Mouse (Mus musculus): Measurements from ENCODE around the gene Zbtb40.

The Zbtb40 gene

GRCm38 (mm10) chr4:136977244-136977643 lies 71.4 kb downstream of the Zbtb40 start:
- CTCF ChIA-PET = no interaction called here

- CTCF ChIA-PET = no interaction called here
These were observed 77.7 kb downstream of the Zbtb40 start for GRCm38 (mm10) chr4:136970939-136971338.

DNA sequence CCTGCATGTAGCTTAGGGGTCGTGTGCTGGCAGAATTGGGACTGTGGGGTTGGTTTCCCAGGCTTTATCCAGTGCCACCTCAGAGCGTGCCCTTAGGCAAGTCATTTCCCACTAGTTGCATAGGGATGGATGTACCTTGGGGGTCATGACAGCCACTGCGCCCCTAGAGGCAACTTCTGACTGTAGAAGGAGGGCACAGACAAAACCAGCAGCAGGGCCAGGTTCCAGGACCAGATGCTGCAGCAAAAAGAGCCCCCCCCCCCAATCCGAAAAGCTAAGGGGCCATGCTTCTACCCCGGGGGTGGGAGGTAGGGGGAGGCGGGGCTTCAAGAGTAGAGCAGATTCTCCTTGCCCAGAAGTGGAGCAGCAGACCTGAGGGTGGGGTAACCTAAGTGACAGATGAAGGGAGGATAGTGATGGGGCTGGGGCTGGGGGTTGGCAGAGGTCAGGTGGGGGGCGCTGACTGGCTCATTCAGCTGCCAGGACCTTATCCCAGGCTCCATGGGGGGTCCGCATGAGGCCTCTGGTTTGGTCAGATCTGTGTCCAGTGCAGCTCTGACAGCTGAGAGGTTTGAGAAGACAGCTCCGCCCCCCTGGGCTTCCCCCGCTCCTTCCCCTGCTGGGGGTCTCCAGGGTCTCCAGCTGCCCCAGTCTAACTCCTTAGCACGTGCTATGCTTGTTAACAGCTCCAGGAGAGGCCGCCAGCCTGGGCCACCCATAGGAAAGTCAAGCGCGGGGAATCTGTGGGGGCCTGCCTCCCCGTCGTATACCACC lies 78.9 kb downstream of the Zbtb40 start:
- CTCF ChIA-PET = interaction anchor here (0.7 kb wide), 1 partner anchor 626 kb away, joined by 5 read pairs; no protein-coding TSS in a partner anchor

DNA sequence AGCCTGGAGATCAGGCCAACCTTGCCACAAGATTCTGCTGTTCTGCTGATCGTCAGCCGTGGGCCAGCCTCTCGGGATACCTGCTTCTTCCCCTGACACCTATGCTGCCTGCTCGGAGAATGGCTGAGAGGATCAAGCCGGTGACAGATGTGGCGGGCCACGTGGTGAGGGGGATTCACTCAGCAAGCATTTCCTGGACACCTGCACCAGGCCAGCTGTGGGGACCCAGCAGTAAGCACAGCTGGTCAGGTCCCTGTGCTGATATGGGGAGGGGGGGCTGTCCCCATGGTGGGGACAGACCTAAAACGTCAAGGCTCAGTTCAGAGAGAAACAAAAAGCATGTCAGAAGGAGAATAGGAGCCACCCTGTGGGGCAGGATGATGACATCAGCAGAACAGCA lies 79.5 kb downstream of the Zbtb40 start:
- CTCF ChIA-PET = interaction anchor here (0.7 kb wide), 1 partner anchor 626 kb away, joined by 5 read pairs; no protein-coding TSS in a partner anchor

DNA sequence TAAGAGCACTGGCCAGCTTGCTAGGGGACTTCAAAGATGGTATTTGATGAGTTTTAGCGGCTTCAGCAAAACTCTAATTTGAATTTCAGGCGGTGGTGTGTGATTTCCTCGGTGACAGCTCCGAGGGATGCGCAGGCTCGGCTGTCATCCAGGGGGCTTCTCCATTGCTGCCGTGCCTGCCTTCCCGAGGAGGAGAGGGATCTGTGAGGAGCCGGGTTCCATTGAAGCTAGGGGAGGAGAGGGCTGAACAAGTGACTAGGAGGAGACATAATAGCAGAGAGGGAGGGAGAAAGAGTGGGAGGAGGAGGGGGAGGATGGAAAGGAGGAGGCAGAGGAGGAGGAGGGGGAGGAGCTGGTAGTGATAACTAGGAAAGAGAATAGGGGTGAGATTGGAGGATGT lies 81.1 kb downstream of the Zbtb40 start:
- CTCF ChIA-PET = interaction anchor here (0.5 kb wide), 1 partner anchor 78 kb away, joined by 4 read pairs; no protein-coding TSS in a partner anchor

- CTCF ChIA-PET = no interaction called here
These were observed 81.9 kb downstream of the Zbtb40 start for GRCm38 (mm10) chr4:136966493-136967390.

GRCm38 (mm10) chr4:136964990-136965421 lies 83.6 kb downstream of the Zbtb40 start:
- CTCF ChIA-PET = no interaction called here

DNA sequence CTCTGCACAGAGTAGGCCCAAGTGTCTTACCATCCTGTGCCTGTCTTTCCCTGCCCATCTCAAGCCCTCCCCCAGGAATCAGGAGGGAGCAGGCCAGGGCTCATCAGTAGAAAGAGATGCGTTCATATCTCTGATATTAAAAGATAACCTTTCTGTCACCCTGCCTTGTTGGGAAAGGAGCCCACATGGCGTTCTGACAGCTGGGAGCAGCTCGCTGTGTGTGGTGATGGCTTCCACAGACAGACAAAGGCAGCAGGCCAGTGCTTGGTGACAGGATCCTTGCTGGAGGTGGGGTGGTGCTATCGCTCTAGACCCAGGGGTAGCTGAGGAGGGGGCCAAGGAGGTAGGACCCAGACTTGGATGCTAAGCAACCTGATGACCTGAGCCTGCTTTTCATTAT lies 86.2 kb downstream of the Zbtb40 start:
- CTCF ChIA-PET = interaction anchor here (0.6 kb wide), 1 partner anchor 1122 kb away, joined by 7 read pairs; no protein-coding TSS in a partner anchor

DNA sequence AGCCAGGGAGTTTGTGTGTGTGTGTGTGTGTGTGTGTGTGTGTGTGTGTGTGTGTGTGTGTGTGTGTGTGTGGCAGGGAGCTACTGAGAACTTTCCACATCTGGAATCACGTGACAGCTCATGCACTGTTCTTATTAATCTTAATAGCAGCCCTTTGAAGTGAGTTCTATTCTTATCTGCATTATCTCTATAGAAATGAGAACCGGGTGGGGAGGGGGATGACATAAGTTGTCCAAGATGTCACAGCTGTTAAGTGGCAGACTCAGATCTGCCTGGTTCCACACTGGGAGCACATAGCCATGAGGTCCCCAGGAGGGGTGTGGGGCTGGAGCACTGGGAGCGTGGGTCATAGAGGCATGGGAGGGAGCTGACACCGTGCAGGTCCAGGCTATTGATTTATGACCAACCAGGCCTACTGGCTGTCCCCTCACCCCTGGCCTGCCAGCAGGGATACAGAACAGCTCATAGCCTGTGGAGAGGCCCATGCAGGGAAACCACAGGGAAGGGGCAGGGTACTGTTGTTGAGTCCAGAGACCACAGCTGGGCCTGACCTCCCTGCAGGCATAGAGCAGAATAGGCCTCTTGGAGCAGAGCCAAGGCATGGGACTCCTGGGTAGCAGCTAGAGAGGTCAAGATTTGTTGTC lies 86.8 kb downstream of the Zbtb40 start:
- CTCF ChIA-PET = no interaction called here

DNA sequence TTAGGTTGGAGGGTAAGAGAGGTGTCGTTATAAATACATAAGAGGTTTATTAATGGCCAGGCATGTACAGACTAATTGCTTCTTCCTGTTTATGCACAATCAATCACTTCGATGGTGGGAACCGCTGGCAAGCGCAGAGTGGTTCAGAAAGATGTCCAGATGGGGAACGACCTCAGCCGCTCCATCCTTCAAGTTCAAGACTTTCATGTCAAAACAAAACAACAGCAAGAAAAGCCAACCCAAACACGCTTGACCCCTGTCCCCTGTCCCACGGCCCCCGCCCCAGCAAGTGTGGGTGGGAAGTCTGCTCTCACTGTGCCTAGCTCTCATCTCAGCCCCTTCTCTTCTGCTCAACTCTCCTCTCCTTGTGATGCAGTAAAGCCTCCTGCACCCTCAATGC lies 88.0 kb downstream of the Zbtb40 start:
- CTCF ChIA-PET = no interaction called here

DNA sequence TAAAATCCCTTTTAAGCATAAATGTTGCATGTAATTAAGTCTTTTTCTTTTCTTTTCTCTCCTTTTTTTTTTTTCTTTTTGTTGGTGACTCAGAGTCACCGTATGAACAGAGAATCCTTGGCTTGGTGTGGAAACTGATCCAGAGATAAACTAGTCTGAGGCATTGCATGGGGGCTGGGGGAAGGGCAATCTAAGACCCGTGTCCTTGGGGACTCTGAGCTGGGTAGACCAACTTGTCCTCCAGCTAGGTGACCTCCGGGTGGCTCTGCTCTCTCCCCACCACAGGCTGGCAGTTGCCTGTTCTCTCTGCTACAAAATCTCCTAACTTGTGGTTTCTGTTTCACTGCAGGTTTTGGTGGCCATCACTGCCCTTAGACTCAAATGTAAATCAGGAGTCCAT lies 88.5 kb downstream of the Zbtb40 start:
- CTCF ChIA-PET = no interaction called here

- CTCF ChIA-PET = no interaction called here
These were observed 91.7 kb downstream of the Zbtb40 start, which contains the start of gene Epha8 for GRCm38 (mm10) chr4:136956751-136957446. Gene Epha8, minus strand, starts transcription at chr4:136956816.

DNA sequence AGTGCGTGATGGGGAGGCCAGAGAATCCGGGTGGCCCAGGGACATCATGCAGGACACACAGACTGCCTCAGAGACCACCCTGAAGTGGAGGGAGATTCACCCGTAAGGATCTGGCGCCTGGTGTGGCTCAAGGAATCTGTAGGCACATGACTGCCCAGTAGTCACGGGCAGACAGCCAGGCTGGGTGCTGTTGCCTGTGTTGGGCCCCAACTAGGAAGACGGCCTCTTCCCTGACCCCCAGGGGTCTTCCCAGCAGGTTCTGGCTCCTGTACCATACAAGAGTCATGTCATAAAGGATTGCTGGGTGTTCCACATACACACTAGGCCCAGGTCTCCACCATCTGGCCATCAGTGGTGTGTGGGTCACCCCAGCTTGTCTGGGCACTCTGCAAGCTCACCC lies 94.0 kb downstream of the Zbtb40 start:
- CTCF ChIA-PET = no interaction called here

DNA sequence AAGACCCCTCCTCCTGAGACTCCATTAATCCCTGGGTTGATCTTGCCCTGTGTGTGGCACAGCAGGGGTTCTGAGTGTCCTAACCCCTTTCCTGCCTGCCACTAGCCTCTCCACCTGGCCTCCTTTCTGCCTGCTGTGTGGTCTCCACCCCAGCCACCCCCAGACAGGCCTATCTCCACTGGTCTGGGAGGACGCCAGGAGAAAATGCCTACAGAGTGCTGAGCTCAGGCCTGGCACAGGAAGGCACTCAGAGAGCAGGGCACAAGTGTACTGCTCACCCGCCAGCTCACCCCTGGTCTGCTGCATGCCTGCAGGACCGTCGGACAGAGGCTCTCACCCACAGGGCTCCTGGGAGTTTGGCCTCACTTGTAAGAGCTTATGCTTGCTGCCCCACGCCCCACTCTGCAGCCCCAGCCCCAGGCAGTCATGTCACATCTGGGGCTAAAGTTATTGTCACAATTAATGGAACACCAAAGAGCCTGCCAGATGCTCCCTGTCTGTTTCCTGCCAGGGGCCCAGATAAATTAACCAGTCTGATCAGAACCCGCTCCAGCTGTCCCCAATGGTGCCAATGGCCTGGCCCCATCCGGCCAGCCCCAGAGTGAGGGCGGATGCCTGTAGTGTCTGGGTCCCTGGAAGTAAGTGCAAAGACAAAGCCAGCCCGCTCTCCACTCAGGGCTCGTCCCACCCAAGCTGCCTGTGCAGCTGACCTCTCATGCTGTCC lies 99.2 kb downstream of the Zbtb40 start:
- CTCF ChIA-PET = no interaction called here

DNA sequence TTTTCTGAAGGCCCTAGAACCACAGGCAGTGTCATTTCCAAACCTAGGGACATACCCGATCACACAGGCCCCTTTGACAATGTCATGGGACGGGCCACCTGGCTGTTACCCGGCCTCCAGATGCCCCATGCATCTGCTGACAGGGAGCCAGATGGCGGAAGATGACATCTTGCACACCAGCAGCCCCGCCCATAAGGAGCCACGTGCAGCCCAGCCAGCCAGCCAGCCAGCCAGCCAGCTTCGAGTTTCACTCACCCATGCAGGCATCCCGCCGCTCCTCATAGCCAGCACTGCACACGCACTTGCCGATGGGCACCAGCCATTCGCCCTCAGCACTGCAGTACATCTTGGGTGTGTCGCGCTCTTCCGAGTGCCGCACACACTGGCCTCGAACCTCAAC lies 103.2 kb downstream of the Zbtb40 start:
- CTCF ChIA-PET = no interaction called here

DNA sequence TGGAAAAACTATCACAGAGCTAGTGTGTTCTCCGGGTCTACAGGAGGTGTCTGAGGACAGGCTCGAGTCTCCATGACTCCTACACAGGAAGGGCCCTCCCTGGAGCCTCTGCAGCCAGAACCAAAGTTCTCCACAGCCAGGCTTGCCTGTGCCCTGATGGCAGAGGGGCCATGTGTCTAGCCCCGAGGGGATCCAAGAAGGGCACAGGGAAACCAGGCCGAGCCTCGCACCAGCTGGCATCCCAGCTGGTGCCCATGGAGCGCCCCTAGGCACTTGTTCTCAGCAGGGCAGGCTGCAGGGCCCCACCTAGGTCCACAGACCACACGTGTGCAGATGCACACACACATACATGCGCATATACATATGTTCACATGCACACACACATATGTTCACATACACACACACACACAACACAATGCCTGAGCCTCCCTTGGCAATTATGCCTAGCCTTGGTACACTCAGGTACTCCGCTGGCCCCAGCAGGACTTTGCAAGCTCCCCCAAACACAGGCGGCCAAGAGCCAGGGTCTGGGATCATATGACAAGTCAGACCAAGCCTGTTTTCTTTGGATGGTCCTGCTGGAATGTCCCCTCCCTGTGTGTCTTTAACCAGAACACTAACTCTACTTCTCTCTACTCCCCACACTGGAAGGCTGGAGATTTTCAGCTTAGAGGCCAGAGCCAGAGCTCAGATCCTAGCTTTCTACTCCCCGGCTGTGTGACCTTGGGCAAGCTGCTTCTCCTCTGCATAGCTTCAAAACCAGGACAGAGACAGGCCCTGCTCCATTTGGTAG lies 103.8 kb downstream of the Zbtb40 start:
- CTCF ChIA-PET = no interaction called here

- CTCF ChIA-PET = no interaction called here
These were observed 105.4 kb downstream of the Zbtb40 start for GRCm38 (mm10) chr4:136943175-136943574.

DNA sequence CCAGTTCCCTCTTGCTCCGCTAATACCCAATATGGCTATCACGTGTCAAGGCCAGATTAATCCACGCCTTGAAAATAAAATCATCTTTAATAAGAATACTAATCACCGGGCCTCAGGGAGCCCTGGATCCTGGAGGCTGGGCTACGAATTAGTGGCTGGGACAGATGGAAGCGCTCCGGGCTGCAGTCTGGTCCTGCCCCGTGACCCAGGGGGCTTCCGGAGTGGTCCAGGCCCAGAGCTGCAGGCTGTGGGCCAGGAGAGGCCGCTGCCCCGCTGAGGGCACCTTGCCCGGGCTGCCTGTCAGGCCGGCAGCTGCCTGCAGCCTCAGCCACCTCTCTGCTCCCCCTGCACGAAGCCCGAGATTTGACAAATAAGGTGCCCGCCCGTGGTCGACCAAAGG lies 105.8 kb downstream of the Zbtb40 start:
- CTCF ChIA-PET = no interaction called here

- CTCF ChIA-PET = no interaction called here
These were observed 110.7 kb downstream of the Zbtb40 start for GRCm38 (mm10) chr4:136937935-136938334.

GRCm38 (mm10) chr4:136937344-136937743 lies 111.3 kb downstream of the Zbtb40 start:
- CTCF ChIA-PET = no interaction called here
